Mouse (Mus musculus) macrophage (primary cell): ENCODE data around the gene Anks1b. TPM values are rescaled to one million over a fixed set of nuclear protein-coding genes. Genes with fewer than 3 reads are reported as not detected.

Experiments used
- H3K27ac ChIP-seq: fragments of 350-480 bp; formaldehyde crosslinking; 2 replicates; pipeline ENCODE4 v1.9.0; 2021
- H3K36me3 ChIP-seq: fragments of 350-480 bp; formaldehyde crosslinking; 2 replicates; pipeline ENCODE4 v1.9.0; 2021; ENCODE audit errors: inconsistent target
- H3K4me3 ChIP-seq: fragments of 350-480 bp; formaldehyde crosslinking; 2 replicates; pipeline ENCODE4 v1.9.0; 2021; ENCODE audit errors: inconsistent target
- H3K79me2 ChIP-seq: fragments of 350-480 bp; formaldehyde crosslinking; 2 replicates; pipeline ENCODE4 v1.9.0; 2021; ENCODE audit errors: inconsistent target
- WGBS: methylation state at CpG from one replicate; pipeline ENCODE4 v1.1.7; 2026; ENCODE audit warnings: inconsistent platforms; ENCODE audit not compliant: missing documents; 5-methylcytosine and 5-hydroxymethylcytosine counted together
- polyA plus RNA-seq: library from polyadenylated mRNA; stranded (reverse); fragments of 250-400 nt; gene quantifications from 3 replicates; pipeline ENCODE4 v1.2.4, GENCODE M21; 2018; ENCODE audit warnings: inconsistent platforms
- total RNA-seq, 78 experiments: library from RNA; depleted of rRNA; stranded (reverse); fragments of 250-400 nt; gene quantifications; 1 replicate in 9 of 78; 2 replicates in 24 of 78; 3 replicates in 43 of 78; 4 replicates in 2 of 78; pipeline ENCODE4 v1.2.4; 2018; ENCODE audit warnings: inconsistent platforms in 56 of 78

The Anks1b gene
- total RNA-seq (2018; cell fraction: chromatin; rRNA removed), result under 1 TPM in 1 of 26 experiments, not detected in 25; 0.38 TPM
- not detected for total RNA-seq (2018; cell fraction: cytosol; rRNA removed)
- total RNA-seq (2018; cell fraction: nucleus; rRNA removed), result not detected
- polyA plus RNA-seq, result not detected in 3 replicates

DNA sequence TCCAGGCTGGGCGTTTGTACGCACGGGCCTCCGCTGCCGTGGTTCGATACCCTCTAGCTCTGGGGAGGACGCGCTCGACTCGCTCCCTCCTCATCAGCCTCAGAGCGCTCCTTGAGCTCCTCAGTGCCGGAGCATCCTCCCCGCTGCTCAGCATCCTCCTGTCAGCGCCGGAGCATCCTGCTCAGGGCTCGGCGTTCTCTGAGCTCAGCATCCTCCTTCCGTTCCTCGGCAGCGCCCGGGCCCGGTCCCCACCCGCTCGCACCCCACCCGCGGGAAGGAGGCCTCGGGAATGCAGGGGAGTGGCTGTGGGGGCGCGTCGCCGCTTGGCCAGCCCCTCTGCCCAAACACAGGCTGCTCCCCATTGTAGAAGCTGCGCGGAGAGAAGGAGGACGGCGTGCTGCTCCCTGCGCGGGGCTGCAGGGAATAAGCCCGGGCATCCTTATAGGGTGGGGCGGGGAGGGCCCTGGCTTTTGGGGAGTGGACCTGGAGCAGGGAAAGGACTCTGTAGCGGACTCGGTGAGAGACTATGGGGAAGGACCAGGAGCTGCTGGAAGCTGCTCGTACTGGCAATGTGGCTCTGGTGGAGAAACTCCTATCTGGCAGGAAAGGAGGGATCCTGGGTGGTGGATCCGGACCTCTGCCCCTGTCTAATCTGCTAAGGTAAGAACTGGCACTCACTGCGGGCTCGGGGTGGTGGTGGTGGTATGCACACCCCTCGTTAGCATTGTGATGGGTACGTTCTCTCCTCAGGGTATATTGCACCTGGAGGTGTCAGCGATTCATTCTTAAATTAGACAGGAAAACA is at the start of gene Anks1b:
Anks1b (plus strand) TSS at position 364 of the 805 bp plus-strand sequence.
- WGBS, result 4% methylated on average over 44 of the region's 48 CpGs
- H3K79me2 ChIP-seq, result no peaks in the 10 kb centered on the region
- H3K4me3 ChIP-seq, result no peak within 1 kb of the TSS
- no peaks in the 10 kb centered on the region for H3K36me3 ChIP-seq
- H3K27ac ChIP-seq, result no peak within 1 kb of the TSS

DNA sequence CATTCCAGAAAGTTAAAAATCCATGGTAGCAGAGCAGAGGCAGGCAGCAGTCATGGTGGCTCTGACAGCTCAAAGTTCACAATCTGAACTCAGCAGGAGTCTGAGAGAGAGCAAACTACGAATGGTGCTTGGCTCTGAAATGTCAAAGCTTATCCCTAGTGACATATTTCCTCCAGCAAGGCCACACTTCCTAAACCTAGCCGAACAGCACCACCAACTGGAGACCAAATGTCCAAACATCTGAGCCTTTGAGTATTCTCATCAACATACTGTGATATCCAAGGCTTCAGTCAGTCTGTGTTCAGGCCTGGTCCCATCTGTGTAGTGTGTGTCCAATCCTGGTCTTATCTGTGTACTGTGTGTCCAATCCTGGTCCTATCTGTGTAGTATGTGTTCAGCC is 49.4 kb upstream of the Anks1b start:
- no peak overlapping the region for H3K27ac ChIP-seq
- H3K36me3 ChIP-seq, result 0 out of 2 replicates have a peak, but pooled peaks cover 8% of the 10 kb centered on the region
- no peak overlapping the region for H3K4me3 ChIP-seq
- 52% methylated on average over 2 of the region's 2 CpGs for WGBS
- H3K79me2 ChIP-seq, result no peaks in the 10 kb centered on the region

DNA sequence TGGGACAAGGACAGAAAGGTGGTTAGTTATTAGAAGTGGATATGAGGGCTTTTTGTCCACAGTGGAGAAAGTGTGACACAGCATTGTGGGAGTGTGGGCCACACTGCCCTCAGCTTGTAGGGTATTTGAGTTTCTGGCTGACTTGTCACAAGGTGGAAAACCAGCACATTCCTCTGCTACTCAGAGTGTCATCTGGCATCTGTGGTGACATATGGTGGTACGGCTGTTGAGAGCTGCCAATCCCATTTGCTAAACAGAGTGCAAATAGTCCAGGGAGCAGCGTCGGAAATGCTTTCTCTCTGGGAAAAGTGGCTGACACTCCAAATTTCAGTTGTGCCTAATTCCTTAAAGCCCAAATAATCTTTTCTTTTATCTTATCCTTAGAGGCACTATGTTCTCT is 46.4 kb upstream of the Anks1b start:
- no peak overlapping the region for H3K27ac ChIP-seq
- 0 out of 2 replicates have a peak, but pooled peaks cover 1% of the 10 kb centered on the region for H3K36me3 ChIP-seq
- H3K79me2 ChIP-seq, result no peaks in the 10 kb centered on the region
- WGBS, result 86% methylated on average over 3 of the region's 3 CpGs
- no peak overlapping the region for H3K4me3 ChIP-seq

DNA sequence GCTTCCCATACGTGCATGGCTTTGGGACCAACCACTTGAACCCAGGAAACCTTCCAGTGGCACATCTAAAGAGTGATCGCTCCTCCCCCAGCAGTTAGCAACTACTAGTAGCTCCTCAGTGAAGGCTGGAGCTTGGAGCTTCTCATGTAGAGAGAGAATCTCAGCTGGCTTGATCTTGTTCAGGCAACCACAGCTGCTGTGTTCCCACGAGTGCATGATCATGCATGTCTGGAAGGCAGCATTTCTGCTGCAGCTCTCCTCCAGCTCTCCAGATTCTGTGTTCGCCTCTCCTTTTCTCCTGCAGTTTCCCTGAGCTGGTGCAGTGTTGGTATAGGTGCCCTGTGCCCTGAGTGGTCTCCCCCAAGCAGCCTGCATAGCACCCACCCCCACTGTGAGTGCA is 41.0 kb upstream of the Anks1b start:
- Histone ChIP-seq H3K4me3 (no peak overlapping the region), H3K79me2 (no peaks in the 10 kb centered on the region), H3K27ac (no peak overlapping the region), H3K36me3 (no peaks in the 10 kb centered on the region)
- 70% methylated on average over 4 of the region's 4 CpGs for WGBS

DNA sequence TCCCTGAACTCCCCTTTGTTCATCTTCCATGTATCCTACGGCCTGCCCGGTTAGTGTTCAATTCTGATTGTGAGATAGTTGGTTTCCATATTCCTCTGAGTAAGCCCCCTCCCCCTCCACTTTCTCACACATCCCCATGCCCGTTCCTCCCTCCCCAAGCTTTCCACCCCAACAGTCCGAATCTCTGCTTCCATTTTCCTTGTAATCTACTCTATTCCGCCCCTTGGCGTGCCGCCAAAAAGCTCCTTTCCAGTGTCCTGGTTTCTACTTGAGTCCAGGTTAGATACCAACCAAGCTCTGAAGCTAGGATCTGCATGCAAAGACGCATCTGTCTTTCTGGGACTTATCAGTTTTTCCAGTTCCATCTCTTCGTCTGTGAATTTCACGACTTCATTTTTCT is 40.1 kb upstream of the Anks1b start:
- no peak overlapping the region for H3K27ac ChIP-seq
- WGBS, result 88% methylated on average over 9 of the region's 10 CpGs
- no peaks in the 10 kb centered on the region for H3K36me3 ChIP-seq
- H3K4me3 ChIP-seq, result no peak overlapping the region
- H3K79me2 ChIP-seq, result no peaks in the 10 kb centered on the region

DNA sequence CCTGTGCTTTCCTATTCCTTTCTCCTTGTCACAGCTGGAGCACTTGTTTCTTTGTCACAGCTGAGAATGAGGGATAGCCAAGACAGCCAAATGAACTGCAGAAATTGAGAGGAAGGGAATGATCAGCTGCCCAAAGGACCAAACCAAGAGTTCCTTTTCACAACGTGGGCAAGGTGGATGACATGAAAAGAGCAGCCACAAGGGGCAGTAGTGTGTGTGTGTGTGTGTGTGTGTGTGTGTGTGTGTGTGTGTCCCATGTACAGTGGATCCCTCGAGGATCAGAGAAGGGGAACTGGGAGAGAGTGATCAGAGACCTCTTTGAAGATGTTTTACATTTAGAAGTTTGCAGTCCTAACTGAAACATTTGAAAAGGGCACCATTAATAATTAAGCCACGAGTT is 35.8 kb upstream of the Anks1b start:
- Histone ChIP-seq H3K79me2 (no peaks in the 10 kb centered on the region), H3K27ac (no peak overlapping the region), H3K4me3 (no peak overlapping the region), H3K36me3 (no peaks in the 10 kb centered on the region)
- 45% methylated on average over 3 of the region's 3 CpGs for WGBS

DNA sequence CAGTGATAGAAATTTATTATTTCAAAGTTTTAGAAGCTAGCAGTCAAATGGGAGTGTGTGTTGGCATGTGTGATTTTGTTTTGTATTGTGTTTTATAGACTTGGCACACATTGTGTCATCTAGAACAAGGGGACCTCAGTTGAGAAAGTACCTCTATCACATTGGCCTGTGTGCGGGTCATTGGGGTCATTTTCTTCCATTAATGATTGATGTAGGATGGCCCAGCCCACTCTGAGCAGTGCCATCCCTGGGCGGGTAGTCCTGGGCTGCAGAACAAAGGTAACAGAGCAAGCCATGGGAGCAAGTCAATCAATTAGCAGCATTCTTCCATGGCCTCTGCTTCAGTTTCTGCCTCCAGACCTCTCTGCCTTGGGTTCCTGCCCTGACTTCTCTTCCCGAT is 34.5 kb upstream of the Anks1b start:
- 89% methylated on average over 3 of the region's 3 CpGs for WGBS
- H3K27ac ChIP-seq, result no peak overlapping the region
- no peak overlapping the region for H3K4me3 ChIP-seq
- no peaks in the 10 kb centered on the region for H3K36me3 ChIP-seq
- H3K79me2 ChIP-seq, result no peaks in the 10 kb centered on the region

GRCm38 (mm10) chr10:89850951-89851350 is 22.4 kb upstream of the Anks1b start:
- 95% methylated on average over 6 of the region's 6 CpGs for WGBS
- Histone ChIP-seq H3K36me3 (no peaks in the 10 kb centered on the region), H3K4me3 (no peak overlapping the region), H3K27ac (no peak overlapping the region), H3K79me2 (no peaks in the 10 kb centered on the region)

DNA sequence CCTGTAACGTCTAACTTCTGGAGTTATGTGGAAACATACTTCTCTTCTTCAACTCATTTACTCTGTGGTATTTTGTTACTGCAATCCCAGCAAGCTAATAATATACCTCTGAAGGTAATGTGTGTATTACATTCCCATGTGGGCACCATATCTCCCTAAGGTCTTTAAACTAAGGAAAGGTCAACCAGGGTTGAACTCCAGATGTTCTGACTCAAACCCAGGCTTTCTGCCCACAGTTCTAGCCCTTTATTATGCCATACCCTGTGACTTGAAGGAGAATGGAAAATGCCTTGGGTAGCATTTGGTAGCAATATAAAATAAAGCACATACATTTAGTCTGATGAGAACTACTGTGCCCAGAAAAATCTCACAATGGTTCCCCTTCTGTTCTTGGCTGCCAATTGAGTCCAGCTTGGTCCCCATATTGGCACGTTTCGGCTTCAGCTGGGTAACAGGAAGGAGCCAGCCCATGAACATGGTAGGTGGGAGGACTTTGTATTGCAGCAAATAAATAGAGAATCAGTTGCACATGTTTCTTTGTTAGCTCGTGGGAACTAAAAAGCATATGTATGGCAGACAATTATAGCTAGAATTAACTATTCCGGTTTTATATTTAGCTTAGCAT is 17.9 kb upstream of the Anks1b start:
- Histone ChIP-seq H3K36me3 (no peaks in the 10 kb centered on the region), H3K79me2 (no peaks in the 10 kb centered on the region), H3K27ac (no peak overlapping the region), H3K4me3 (no peak overlapping the region)
- whole genome bisulfite sequencing, result 95% methylated on average over 5 of the region's 5 CpGs

GRCm38 (mm10) chr10:89856286-89856685 is 17.0 kb upstream of the Anks1b start:
- Histone ChIP-seq H3K36me3 (no peaks in the 10 kb centered on the region), H3K4me3 (no peak overlapping the region), H3K27ac (no peak overlapping the region), H3K79me2 (no peaks in the 10 kb centered on the region)
- WGBS, result 97% methylated on average over 7 of the region's 7 CpGs

DNA sequence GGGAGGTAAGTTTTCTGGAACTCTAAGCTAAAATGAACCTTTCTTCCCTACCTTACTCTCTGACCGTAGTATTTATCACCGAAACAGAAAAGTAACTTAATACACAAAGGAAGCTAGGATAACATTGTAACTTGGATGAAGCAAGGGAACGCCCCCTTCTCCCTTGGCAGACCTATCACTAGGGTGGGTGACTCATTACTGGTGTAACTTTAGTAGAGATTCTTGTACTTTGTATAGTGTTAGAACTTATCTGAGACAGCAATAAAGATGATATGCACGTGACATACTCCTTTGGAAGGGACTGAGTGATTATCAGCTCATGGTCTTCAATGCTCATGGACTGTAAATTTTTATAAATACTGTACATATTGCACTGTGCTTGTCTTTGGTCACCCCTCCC is 5.1 kb upstream of the Anks1b start:
- Histone ChIP-seq H3K4me3 (no peak overlapping the region), H3K27ac (no peak overlapping the region), H3K36me3 (no peaks in the 10 kb centered on the region), H3K79me2 (no peaks in the 10 kb centered on the region)
- WGBS, result 98% methylated on average over 4 of the region's 4 CpGs

DNA sequence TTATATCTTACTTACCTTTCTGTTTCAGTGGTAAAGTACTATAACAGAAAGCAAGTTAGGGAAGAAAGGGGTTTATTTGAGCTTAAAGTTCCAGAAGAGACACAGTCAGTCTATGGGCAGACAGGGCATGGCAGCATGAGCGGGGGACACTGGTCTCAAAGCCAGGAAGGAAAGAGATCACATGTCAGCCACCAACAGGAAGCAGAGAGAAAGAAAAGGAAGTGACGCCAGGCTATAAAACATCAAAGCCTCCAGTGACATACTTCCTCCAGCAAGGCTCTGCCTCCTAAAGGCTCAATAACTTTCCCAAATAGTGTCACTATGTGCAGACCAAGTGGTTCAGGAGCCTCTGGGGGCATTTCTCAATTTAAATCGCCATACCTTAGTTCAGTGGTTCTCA is 4.5 kb upstream of the Anks1b start:
- no peaks in the 10 kb centered on the region for H3K36me3 ChIP-seq
- H3K79me2 ChIP-seq, result no peaks in the 10 kb centered on the region
- WGBS, result 66% methylated on average over 3 of the region's 3 CpGs
- no peak overlapping the region for H3K4me3 ChIP-seq
- H3K27ac ChIP-seq, result no peak overlapping the region

- WGBS, result 2% methylated on average over 40 of the region's 56 CpGs
- no peak overlapping the region for H3K27ac ChIP-seq
- no peak overlapping the region for H3K4me3 ChIP-seq
- no peaks in the 10 kb centered on the region for H3K79me2 ChIP-seq
- H3K36me3 ChIP-seq, result no peaks in the 10 kb centered on the region
Observed at GRCm38 (mm10) chr10:89872501-89873145, 686 bp upstream of the Anks1b start.

- Histone ChIP-seq H3K36me3 (no peaks in the 10 kb centered on the region), H3K4me3 (no peak overlapping the region), H3K27ac (no peak overlapping the region), H3K79me2 (no peaks in the 10 kb centered on the region)
- WGBS, result 38% methylated on average over 8 of the region's 8 CpGs
Observed at GRCm38 (mm10) chr10:89874036-89874435, 727 bp downstream of the Anks1b start.

- Histone ChIP-seq H3K4me3 (no peak overlapping the region), H3K79me2 (no peaks in the 10 kb centered on the region), H3K27ac (no peak overlapping the region), H3K36me3 (no peaks in the 10 kb centered on the region)
- WGBS, result 41% methylated on average over 8 of the region's 8 CpGs
Observed at GRCm38 (mm10) chr10:89883561-89883960, 10.3 kb downstream of the Anks1b start.
